Mouse (Mus musculus) adrenal gland, adult 2 months (tissue): ENCODE data around the gene Ikzf1. TPM values are rescaled to one million over a fixed set of nuclear protein-coding genes. Genes with fewer than 3 reads are reported as not detected.

Source experiments
- DNase-seq: peaks from one replicate; pipeline ENCODE4 v3.0.0; 2021
- polyA plus RNA-seq: library from polyadenylated mRNA; depleted of rRNA; stranded (reverse); fragments of >200 nt; gene quantifications from 2 replicates; pipeline ENCODE4 v1.2.3, GENCODE M21; 2012
- total RNA-seq, 2 experiments: library from RNA; stranded (reverse); gene quantifications; 2 replicates each; pipeline ENCODE4 v1.2.3; 2021

Ikzf1 gene
- total and polyA plus RNA-seq, 3 experiments = 2.0 to 11.0 (median 3.0) TPM

- no peak for DNase-seq
Measured at GRCm38 (mm10) chr11:11719748-11720147, 34.9 kb downstream of the Ikzf1 start.

DNA sequence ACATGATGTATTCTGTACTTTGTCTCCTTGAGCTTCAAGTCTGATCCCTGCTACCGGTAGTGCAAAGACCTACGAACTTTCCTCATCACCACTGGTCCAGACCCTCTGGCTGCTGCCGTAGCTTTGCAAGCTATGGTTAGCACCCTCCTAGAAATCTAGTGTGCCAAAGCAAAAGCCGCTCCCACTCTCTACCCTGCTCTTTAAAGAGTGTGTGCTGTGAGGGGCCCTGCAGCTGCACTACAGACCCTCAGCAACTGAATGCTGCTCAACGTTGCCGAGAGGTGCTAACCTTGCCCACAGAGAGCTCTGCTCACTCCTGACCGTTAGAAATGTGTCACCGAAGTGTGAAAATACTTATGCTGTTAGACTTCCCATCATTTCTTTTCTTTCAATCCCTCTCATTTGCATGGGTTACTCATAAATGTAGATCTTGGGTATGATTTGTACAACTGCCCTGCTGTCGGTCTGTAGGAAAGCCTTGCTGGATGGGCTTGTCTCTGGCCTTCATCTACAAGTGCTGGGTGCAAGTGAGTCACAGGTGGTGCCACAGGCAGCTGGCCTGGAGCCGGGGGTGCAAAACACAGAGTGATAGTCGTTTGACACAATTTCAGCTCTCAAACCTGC, 40.6 kb downstream of the Ikzf1 start:
- no peak for DNase-seq

- DNase-seq = no peak
Measured at GRCm38 (mm10) chr11:11725876-11726525, 41.2 kb downstream of the Ikzf1 start.

DNA sequence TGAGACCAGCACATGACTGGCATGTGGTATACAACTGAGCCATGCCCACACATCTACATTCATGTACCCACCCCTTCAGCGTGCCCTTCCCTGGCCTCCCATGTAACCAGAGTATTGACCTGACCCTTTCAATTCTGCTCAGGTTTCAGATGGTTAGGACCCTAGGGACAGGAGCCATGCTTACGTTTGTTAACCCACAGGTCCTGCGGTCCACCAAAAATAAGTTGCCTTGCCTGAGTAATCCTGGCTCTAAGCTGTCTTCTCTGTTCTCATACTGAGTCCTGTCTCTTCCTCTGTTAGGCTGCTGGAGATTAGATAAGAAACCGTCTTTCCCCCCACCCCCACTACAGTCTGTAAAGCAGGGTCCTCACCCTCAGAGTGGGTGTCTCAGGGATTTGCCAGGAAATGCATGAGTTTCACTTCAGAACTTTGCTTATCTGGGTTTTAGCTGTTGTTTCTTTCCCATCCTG, 42.0 kb downstream of the Ikzf1 start:
- no peak for DNase-seq

GRCm38 (mm10) chr11:11727936-11728556, 43.2 kb downstream of the Ikzf1 start:
- DNase-seq = no peak

DNA sequence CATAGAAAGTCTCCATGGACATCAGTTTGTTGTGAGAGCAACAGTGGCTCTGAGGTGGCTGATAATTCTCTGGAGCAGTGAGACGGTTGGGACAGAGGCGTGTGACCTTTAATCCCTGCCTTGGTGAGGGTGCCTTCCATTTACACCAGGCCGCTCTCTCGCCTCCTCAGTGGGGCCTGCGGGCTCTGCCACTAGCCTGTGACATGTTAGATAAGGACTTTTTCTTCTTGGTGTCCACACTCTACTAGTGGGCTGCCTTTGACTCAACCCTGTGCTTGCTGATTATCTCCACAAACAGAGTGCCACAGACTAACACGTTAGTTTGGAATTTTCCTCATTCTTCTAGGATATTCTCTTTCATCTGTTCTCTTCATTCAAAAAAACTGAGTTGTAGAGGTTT, 44.4 kb downstream of the Ikzf1 start:
- no peak for DNase-seq

DNA sequence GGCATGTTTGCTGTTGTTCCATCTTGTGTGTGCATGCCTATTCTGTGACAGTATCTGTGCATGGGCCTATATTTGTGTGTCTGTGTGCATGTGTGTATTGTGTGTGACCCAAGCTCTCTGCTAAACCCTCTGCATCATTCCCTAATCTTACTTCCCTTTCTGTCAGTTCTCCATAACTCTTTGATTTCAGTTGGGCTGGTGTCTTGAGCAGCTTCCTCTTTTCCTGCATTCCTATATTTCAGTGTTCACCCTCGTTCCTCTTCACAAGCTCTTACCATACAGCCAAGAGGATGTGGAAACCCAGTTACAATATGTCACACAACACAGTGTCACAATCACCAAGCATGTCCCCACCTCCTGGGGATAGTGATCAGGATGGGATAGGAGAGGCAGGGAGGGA, 45.3 kb downstream of the Ikzf1 start:
- DNase-seq = no peak

- no peak for DNase-seq
Measured at GRCm38 (mm10) chr11:11731727-11732126, 46.9 kb downstream of the Ikzf1 start.

- no peak for DNase-seq
Measured at GRCm38 (mm10) chr11:11732972-11733770, 48.4 kb downstream of the Ikzf1 start.

GRCm38 (mm10) chr11:11735155-11735554, 50.4 kb downstream of the Ikzf1 start:
- no peak for DNase-seq

DNA sequence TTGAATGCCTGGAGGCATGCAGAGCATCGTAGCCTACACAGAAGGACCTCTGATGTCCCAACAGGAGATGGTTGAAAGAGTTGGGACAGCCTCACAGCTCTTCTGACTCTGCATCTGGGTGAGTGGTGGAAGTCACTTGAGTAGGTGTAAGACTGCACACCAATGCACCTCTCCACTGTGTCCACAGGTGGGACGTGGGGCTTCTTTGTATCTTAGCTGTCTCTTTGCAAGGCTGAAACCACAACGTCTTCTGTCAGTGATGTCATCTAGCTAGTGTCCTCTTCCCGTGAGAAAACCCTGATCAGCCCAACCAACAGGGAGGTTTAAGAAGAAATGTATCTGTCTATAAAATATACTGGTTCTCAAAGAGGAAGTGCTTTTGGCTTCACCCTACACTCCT, 52.1 kb downstream of the Ikzf1 start:
- no peak for DNase-seq

DNA sequence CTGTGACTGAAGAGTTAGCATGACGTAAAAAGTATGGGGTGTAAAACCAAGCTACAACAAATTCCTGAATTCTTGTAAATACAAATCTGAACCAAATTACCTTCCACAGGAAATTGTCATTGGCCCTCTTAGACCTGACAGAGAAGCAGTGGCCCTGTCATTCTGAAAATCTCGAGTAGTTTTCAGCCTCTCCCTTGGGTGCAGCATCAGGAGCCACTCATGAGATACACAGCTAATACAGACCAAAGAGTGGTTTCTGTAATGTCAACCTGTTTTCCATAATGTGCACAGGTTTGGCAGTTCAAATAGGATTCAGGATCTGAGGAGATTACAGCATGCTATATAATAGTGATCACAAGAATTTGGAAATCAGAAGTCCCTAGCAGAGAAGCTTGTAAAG, 52.8 kb downstream of the Ikzf1 start:
- no peak for DNase-seq

- no peak for DNase-seq
Measured at GRCm38 (mm10) chr11:11739054-11739453, 54.3 kb downstream of the Ikzf1 start.

- DNase-seq = no peak
Measured at GRCm38 (mm10) chr11:11740603-11741002, 55.8 kb downstream of the Ikzf1 start.

DNA sequence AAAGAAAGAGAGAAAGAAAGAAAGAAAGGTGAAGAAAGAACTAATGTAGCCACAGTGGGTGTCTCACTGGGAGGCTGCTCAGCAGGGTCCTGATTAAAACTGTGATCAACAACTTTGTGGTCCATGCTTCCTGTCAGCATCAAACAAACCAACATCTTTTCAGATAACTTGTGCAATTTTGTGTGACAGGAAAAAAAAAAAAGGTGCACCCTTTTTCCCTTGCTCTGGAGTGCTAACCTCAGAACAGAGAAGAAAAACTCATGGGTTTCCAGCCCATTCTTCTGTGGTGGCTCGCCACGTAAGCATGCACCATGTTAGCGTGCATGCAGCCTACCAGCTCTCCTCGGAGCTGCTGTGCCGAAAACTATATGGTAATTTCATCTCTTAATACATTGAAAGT, 56.8 kb downstream of the Ikzf1 start:
- no peak for DNase-seq

DNA sequence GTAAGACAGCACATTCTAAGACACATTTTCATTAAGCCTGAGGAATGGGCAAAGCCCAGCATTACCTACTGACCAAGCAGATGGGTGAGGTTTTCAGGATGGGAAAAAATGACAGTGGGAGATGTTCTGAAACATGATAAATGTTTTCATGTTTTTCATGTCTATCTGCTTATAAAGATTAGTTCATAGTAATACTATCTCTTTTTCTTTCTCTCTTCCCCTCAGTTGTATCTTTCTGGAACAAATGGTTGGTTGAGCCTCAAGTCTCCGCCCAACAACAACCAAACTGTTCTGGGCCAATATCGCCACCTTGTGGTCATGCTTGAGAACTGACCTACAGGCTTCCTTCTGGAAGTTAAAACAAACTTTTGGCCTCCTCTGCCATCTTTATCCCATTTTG, 57.8 kb downstream of the Ikzf1 start:
- DNase-seq = no peak

- no peak for DNase-seq
Measured at GRCm38 (mm10) chr11:11744222-11744621, 59.4 kb downstream of the Ikzf1 start.

GRCm38 (mm10) chr11:11751091-11751490, 66.3 kb downstream of the Ikzf1 start:
- no peak for DNase-seq

DNA sequence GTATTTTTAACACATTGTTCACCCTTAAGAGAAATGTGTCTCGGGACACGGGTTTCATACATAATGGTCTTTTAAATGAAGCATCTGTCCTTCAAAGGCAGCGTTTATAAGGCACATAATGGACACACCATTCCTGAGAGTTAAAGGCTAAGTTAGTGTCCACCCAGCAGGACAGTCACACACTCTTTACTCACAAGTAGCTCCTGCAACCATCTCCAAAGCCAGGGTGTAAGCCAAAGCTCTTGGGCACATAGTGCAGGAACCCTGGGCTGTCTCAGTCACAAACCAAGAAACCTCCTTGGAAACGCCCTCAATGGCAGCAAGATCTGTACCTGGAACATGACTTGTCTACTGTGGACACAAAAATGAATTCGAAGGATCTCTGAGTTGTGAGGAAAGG, 68.1 kb downstream of the Ikzf1 start:
- DNase-seq = no peak

- no peak for DNase-seq
Measured at GRCm38 (mm10) chr11:11758121-11758520, 73.3 kb downstream of the Ikzf1 start.

- no peak for DNase-seq
Measured at GRCm38 (mm10) chr11:11758883-11759282, 74.1 kb downstream of the Ikzf1 start.

DNA sequence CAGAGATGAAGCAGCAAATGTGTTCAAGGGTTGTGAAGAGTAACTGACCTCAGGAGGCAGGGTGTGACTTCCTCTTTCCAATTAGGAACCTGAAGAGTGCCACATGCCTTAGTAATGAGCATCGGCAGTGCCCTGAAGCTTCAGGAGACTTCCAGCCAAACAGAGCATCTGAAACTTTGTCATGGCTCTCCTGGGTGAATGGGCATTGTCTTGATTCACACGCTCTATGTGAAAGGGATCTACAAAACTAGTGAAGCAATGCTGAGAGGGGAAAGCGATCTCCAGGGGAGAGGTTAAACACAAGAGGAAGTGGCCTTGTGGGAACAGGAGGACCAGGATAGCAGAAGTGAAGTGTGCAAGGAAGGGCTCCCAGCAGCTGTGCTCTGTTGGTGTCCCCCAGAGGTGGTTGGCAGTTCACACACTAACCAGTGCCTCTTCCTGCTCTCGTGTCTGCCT, 78.4 kb downstream of the Ikzf1 start:
- DNase-seq = no peak

- no peak for DNase-seq
Measured at GRCm38 (mm10) chr11:11765414-11765813, 80.6 kb downstream of the Ikzf1 start.
